Mouse (Mus musculus) bone marrow, adult 2 months (tissue): ENCODE measurements around the gene Inpp4b.

Source experiments
- CTCF ChIP-seq: fragments of 200-500 bp; IDR thresholded peaks from 2 replicates; pipeline ENCODE4 v1.5.1; 2011; ENCODE audit warnings: low read length, control low read depth; ENCODE audit not compliant: control insufficient read depth, insufficient read depth
- POLR2A ChIP-seq: fragments of 200-500 bp; IDR thresholded peaks from 2 replicates; pipeline ENCODE4 v1.6.1; 2011; ENCODE audit warnings: low read depth, mild to moderate bottlenecking, control low read depth, low read length, borderline replicate concordance; ENCODE audit not compliant: control insufficient read depth

- TF ChIP-seq POLR2A (no peak), CTCF (no peak)
These were observed 423.7 kb downstream of the Inpp4b start for GRCm38 (mm10) chr8:81766033-81766432.
